Mouse (Mus musculus) gastrocnemius, postnatal 4 days (tissue): ENCODE measurements at regions not wholly inside any gene's neighbourhood (a gene's known extent, or its start where the extent isn't known, plus 50 kb on each side); places are given as distances from the start of the nearest gene placed in this dataset.
"Not testable (repeated sequence)": the region's sequence is repeated elsewhere in the genome, so short reads cannot be mapped to it uniquely, and the experiment has no call there.

ENCODE experiments used
- DNase-seq, 2 experiments: peaks; one replicate each; pipeline ENCODE4 v3.0.0; 2021 to 2022; ENCODE audit warnings: low spot score in 2 of 2, mixed read lengths in 2 of 2

- DNase-seq, result peak in 1 of 2 experiments; percentile 24
Observed at GRCm38 (mm10) chr6:117675059-117675800, 165.8 kb upstream of the Zfp637 start.

DNA sequence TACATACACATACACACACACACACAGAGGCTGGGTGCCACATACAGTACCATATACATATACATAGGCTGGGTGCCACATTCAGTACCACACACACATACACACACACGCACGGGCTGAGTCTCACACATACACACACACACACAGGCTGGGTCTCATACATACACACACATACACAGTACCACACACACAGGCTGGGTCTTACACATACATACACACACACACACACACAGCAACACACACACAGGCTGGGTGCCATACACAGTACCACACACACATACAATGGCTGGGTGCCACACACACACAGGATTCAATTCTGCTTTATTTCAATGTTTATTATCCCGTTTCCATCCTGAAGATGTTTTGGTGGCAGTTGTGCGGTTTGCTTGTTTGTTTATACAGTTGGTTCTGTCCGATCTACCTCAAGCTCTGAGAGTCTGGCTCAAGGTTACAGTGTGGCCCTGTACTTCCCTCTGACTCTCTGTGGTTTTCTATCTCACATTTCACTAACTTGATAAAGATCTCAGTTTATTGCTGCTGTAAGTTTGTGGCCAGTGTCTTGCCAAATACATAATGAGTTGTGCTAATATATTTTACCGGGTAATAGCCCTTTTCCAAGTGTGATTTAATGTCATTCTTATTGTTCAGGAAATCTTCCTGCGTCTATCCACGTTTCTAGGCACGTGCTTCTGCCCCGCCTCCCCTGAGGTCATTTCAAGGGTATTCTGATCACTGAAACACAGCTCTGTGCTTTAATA, 164.7 kb upstream of the Zfp637 start:
- DNase-seq, result no peak

DNA sequence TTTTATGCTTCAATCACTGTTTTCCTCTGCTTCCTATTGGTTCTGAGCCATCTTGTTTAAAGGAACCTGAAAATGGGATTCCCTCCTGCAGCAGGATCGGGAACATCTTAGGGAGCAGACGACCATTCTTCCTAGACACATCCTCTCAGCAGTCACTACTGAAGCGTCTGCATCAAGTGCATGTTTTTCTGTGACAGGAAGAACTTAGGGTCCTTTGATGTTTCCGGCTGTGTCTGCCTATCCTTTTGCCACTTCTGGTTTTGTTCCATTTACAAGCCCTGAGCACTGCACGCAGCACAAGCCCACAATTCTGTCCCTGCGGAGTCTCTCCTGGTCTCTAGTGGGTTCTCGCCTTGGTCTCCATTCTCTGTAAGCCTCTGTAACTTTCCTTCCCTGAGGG, 163.9 kb upstream of the Zfp637 start:
- DNase-seq, result no peak

GRCm38 (mm10) chr6:117677821-117678220, 163.2 kb upstream of the Zfp637 start:
- DNase-seq, result no peak

GRCm38 (mm10) chr6:117678276-117678675, 162.7 kb upstream of the Zfp637 start:
- DNase-seq, result no peak

- DNase-seq, result no peak
Observed at GRCm38 (mm10) chr6:117678877-117679276, 162.1 kb upstream of the Zfp637 start.

DNA sequence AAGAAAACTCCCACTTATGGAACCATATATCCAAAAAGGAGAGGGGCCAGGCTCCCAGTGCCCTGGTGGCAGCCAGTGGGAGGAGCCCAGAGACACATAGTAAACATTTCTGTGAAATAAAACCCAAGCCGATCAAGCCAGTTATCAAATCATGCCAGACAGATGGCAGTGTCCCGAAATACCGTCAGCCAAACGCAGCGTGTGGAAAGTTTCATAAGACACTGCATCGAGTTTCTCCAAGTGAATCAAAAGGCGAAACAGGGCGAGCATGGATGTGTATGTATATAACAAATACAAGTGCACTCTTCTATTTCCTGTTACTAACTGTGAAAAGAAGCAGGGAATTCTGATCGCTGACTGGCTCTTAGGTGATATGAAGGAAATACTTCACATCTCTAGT, 154.8 kb upstream of the Zfp637 start:
- DNase-seq, result no peak

- DNase-seq, result no peak
Observed at GRCm38 (mm10) chr6:117687045-117687444, 153.9 kb upstream of the Zfp637 start.

GRCm38 (mm10) chr6:117688664-117689178, 152.3 kb upstream of the Zfp637 start:
- DNase-seq, result no peak

DNA sequence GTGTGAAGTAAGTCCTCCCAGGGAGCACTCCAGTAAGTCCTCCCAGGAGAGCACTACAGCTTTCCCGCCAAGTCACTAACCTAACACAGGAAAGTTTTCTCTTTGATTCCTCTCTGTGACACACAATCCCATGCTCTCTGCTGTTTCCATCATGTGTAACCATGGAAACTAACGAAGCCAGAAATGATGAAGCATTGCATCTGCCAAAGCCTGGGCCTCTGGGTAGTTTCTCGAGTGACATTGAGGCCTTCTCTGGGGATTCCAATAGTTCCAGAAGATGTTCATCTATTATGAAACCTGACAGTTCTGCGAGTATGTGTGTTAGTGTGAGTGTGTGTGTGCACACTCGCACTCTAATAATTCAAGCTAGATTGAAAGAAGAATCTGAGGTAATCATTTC, 140.7 kb upstream of the Zfp637 start:
- DNase-seq, result no peak

DNA sequence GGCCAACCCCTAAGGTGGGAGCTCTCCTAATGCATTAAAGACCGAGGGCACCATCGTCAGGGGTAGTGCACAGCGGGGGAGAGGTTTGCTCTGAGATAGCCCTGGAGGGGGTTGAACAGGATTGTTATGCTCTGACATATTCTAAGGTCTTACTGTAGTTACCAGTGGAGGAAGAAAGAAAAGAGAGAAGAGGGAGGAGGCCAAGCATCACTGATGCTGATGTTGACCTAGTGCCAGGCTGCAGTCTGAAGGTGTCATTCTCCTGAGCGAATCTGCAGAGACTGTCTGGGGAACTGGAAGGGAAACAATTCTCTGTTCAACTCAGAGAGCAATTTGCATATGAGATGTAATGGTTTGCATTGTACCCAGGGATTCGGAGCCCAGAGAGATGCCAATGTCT, 139.4 kb upstream of the Zfp637 start:
- DNase-seq, result no peak

DNA sequence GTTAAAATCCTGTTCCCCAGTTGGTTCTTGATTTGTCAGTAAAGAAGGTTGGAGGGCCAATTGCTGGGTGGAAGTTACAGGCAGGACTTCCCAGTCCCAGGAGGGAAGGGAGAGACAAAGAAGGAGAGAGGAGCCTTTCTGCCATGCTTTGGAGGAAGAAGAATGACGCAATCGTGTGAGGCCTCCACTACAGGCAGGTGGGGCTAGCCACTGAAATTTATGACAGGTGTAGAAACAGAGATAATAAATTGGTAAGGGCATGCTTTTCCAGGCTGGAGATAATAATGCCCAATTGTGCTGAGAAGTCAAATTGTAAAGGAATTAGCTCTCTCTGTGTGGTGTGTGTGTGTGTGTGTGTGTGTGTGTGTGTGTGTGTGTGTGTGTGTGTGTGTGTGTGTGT, 135.0 kb upstream of the Zfp637 start:
- no peak for DNase-seq

GRCm38 (mm10) chr6:117709212-117709611, 131.8 kb upstream of the Zfp637 start:
- no peak for DNase-seq

DNA sequence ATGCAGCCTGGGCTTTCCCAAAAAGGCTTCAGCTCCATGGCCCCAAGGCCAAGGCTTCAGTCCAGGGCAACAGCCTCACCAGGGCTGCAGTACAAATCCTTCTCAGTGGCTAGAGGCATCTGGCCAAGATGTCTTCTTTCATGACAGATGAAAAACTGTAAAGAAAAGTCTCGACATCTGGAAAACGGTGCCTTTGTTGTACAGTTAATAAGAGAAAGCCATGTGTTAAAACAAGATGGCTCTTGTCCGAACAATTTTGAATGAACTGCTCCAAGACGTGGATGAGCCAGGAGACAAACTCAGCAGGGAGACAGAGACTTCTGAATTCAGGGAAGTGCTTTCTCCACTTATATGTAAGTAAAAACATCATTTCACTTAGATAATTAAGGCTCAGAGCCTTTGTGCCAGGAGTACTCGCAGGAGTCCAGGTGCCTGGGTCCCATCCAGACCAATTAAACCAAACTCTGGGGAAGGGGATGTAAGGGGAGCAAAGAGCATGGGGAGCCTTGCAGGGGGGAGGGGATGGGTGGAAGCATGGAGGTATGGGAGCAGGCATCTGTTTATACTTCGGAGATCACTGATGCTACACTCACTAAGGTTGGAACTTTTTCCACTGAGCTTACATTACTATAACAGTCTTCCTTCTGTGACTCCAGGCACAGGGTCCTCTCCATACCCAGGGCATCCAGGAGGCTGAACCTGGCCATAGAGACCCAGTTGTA, 125.8 kb upstream of the Zfp637 start:
- no peak for DNase-seq

GRCm38 (mm10) chr6:117716422-117716821, 124.6 kb upstream of the Zfp637 start:
- DNase-seq, result not testable (repeated sequence)

DNA sequence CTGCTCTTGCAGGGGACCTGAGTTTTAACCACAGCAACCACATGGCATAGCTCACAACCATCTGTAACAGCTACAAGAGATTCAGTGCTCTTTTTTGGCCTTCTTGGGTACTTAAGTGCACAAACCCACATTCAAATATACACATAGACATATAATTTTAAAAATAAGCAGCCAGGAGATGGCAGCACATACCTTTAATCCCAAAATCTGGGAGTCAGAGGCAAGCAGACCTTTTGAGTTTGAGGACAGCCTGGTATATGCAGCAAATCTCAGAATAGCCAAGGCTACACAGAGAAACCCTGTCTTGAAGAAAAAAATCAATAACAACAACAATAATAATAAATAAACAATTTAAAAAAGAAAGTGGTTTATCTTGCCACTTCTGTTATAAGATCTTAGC, 88.6 kb upstream of the Zfp637 start:
- DNase-seq, result not testable (repeated sequence)

- DNase-seq, result not testable (repeated sequence)
Observed at GRCm38 (mm10) chr6:117755682-117756081, 85.3 kb upstream of the Zfp637 start.

DNA sequence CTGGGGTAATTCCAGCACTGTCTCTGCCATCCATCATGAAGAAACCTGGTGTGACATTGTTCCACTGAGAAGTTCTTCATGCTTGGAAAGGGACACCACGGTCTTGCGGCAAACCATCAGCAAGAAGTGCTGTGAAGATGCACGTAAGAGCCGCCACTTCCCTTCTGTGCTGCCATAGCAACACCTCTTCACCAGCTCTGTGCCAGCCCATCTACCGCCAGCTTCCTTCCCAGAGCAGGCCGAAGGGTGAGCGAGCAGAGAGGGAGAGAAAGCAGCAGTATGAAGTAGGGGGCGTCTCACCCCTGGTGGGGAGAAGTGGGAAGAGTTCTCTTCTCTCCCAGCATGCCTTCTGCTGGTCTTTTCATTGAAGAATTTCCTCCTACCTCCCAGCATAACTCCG, 84.8 kb upstream of the Zfp637 start:
- DNase-seq, result no peak

- peak in 1 of 2 experiments; percentile 45 for DNase-seq
Observed at GRCm38 (mm10) chr6:117758516-117758915, 82.5 kb upstream of the Zfp637 start.

GRCm38 (mm10) chr6:117771506-117771905, 69.5 kb upstream of the Zfp637 start:
- no peak for DNase-seq

DNA sequence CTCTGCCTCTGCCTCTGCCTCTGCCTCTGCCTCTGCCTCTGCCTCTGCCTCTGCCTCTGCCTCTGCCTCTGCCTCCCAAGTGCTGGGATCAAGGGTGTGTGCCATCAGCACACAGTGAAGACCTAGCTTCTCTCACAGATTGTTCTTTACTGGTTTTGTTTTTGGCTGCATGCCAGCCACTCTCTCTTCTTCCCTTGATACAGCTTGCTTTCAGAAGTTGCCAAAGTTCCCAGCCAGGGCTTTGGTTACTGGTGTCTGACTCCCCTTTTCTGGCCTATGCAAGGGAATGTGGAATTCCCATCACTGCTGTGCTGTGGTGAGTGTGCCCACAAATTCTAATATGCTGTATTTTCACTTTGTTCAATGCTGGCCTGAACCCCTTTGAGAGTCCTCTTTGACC, 68.6 kb upstream of the Zfp637 start:
- DNase-seq, result no peak
